Mouse (Mus musculus) heart, embryonic 13.5 days (tissue): ENCODE measurements around the gene Gm10198. TPM values are rescaled to one million over a fixed set of nuclear protein-coding genes. Genes with fewer than 3 reads are reported as not detected.

Source experiments
- polyA plus RNA-seq: library from polyadenylated mRNA; unstranded; fragments of >200 nt; fragmentation: Nextera tagmentation; extraction: Ambion mirVana; gene quantifications from 2 replicates; pipeline ENCODE4 v1.2.1, GENCODE M21; 2015

Gm10198 gene
- polyA plus RNA-seq, 1 experiment from 2014 or later = not detected

Other genes with a start within 250 kb of the Gm10198 start
- gene Gpbp1, start 102.7 kb upstream of the Gm10198 start, polyA plus RNA-seq = 47.3 and 47.8 TPM in 2 replicates
- gene Gm49496, start 42.8 kb upstream of the Gm10198 start, polyA plus RNA-seq = not detected in 2 replicates
- gene Mier3, start 88.2 kb downstream of the Gm10198 start, polyA plus RNA-seq = 12.2 and 13.7 TPM in 2 replicates
- gene Map3k1, start 216.2 kb downstream of the Gm10198 start, polyA plus RNA-seq = 12.5 and 12.8 TPM in 2 replicates